Mouse (Mus musculus) cerebellum, adult 9-11 months (tissue): ENCODE data around the gene Fpr1.
"Not testable (repeated sequence)": the region's sequence is repeated elsewhere in the genome, so short reads cannot be mapped to it uniquely, and the experiment has no call there.

Source experiments
- DNase-seq: peaks from one replicate; pipeline ENCODE4 v3.0.0; 2022

Gene Fpr1

GRCm38 (mm10) chr17:17849906-17850712 lies 33.6 kb downstream of the Fpr1 start:
- DNase-seq, result no peak

- no peak for DNase-seq
Observed at GRCm38 (mm10) chr17:17848988-17849387, 34.8 kb downstream of the Fpr1 start.

- DNase-seq, result no peak
Observed at GRCm38 (mm10) chr17:17845187-17846027, 38.3 kb downstream of the Fpr1 start.

GRCm38 (mm10) chr17:17844606-17845005 lies 39.1 kb downstream of the Fpr1 start:
- DNase-seq, result not testable (repeated sequence)

GRCm38 (mm10) chr17:17843534-17844261 lies 40.0 kb downstream of the Fpr1 start:
- DNase-seq, result no peak

GRCm38 (mm10) chr17:17840796-17841195 lies 42.9 kb downstream of the Fpr1 start:
- no peak for DNase-seq

GRCm38 (mm10) chr17:17839276-17839675 lies 44.5 kb downstream of the Fpr1 start:
- no peak for DNase-seq

- peak; percentile 97 for DNase-seq
Observed at GRCm38 (mm10) chr17:17837919-17838701, 45.6 kb downstream of the Fpr1 start.

GRCm38 (mm10) chr17:17837426-17837825 lies 46.3 kb downstream of the Fpr1 start:
- peak; percentile 69 for DNase-seq

GRCm38 (mm10) chr17:17836101-17836500 lies 47.6 kb downstream of the Fpr1 start:
- peak; percentile 31 for DNase-seq

GRCm38 (mm10) chr17:17834896-17835295 lies 48.8 kb downstream of the Fpr1 start:
- no peak for DNase-seq

- peak; percentile 58 for DNase-seq
Observed at GRCm38 (mm10) chr17:17830731-17831130, 53.0 kb downstream of the Fpr1 start.

- DNase-seq, result peak; percentile 53
Observed at GRCm38 (mm10) chr17:17829816-17830535, 53.8 kb downstream of the Fpr1 start.

GRCm38 (mm10) chr17:17829052-17829785 lies 54.5 kb downstream of the Fpr1 start:
- DNase-seq, result peak; percentile 67

GRCm38 (mm10) chr17:17828191-17828981 lies 55.4 kb downstream of the Fpr1 start:
- DNase-seq, result peak; percentile 81

GRCm38 (mm10) chr17:17827658-17828190 lies 56.0 kb downstream of the Fpr1 start:
- DNase-seq, result peak; percentile 88

- peak; percentile 97 for DNase-seq
Observed at GRCm38 (mm10) chr17:17826751-17827657, 56.7 kb downstream of the Fpr1 start, which contains the start of gene Spaca6. TSS of gene Spaca6 (plus strand) at chr17:17827158.
